Mouse (Mus musculus) spleen, adult 2 months (tissue): ENCODE results near the gene Garem2. TPM values are rescaled to one million over a fixed set of nuclear protein-coding genes. Genes with fewer than 3 reads are reported as not detected.

Source experiments
- DNase-seq, 2 experiments: peaks; one replicate each; pipeline versions ENCODE4 v3.0.0 to v3.0.0-alpha.2; 2012 to 2021; ENCODE audit warnings: low spot score in 2 of 2, low read depth in 1 of 2
- H3K27ac ChIP-seq: fragments of 200-500 bp; 2 replicates; pipeline ENCODE4 v1.5.1; 2012; ENCODE audit warnings: low read length, inconsistent platforms; ENCODE audit not compliant: insufficient read depth
- H3K27me3 ChIP-seq: fragments of 200-500 bp; 2 replicates; pipeline ENCODE4 v1.6.1; 2012; ENCODE audit warnings: mild to moderate bottlenecking, moderate library complexity, low read length, inconsistent platforms; ENCODE audit not compliant: control insufficient read depth, insufficient read depth
- H3K36me3 ChIP-seq: fragments of 200-500 bp; 2 replicates; pipeline ENCODE4 v1.6.1; 2012; ENCODE audit warnings: mild to moderate bottlenecking, low read length, inconsistent platforms; ENCODE audit not compliant: control insufficient read depth, insufficient read depth
- H3K4me1 ChIP-seq: fragments of 200-500 bp; 2 replicates; pipeline ENCODE4 v1.6.1; 2011; ENCODE audit warnings: inconsistent platforms; ENCODE audit not compliant: control insufficient read depth, insufficient read depth, insufficient read length
- H3K4me3 ChIP-seq: fragments of 200-500 bp; 2 replicates; pipeline ENCODE4 v1.5.1; 2011; ENCODE audit warnings: mild to moderate bottlenecking, inconsistent platforms; ENCODE audit not compliant: insufficient read depth, insufficient read length; ENCODE audit errors: extremely low read depth
- CTCF ChIP-seq: fragments of 200-500 bp; IDR thresholded peaks from 2 replicates; pipeline ENCODE4 v1.5.1; 2011; ENCODE audit warnings: mild to moderate bottlenecking, inconsistent platforms; ENCODE audit not compliant: insufficient read depth, insufficient read length, insufficient replicate concordance; ENCODE audit errors: extremely low read depth
- POLR2A ChIP-seq: fragments of 200-500 bp; IDR thresholded peaks from 2 replicates; pipeline ENCODE4 v1.6.1; 2011; ENCODE audit warnings: low read depth, low read length, inconsistent platforms
- WGBS: fragments of 180-500 bp; shearing (Covaris S2); methylation state at CpG from one replicate; pipeline ENCODE4 v1.1.7; 2018; 5-methylcytosine and 5-hydroxymethylcytosine counted together
- polyA plus RNA-seq: library from polyadenylated mRNA; depleted of rRNA; stranded (reverse); fragments of >200 nt; gene quantifications from 2 replicates; pipeline ENCODE4 v1.2.3, GENCODE M21; 2012

Garem2 gene
- polyA plus RNA-seq, 1 experiment: not detected

DNA sequence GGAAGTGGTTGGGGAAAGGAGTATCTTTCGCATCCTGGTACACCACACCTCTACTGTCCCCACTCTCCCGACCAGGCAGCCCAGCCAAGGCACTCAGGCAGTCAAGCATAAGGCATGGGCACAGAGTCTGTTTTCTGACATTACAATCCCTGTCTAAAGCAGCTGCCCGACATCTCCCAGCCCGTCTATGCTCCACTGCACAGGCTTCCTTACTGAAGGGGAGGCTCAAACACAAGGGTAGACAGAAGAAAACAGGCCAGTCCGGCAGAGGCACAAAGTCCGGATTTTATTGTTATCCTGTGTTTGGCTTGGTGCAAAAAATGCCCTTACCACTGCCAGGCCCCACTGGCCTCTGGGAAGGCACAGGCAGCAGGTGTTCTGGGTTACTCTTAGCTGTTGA lies 14.2 kb downstream of the Garem2 start:
- peaks cover 5% of the 10 kb centered on the region for H3K27me3 ChIP-seq
- no peak overlapping the region for H3K27ac ChIP-seq
- peaks cover 6% of the 10 kb centered on the region for H3K4me1 ChIP-seq
- no peak for DNase-seq
- H3K36me3 ChIP-seq: peaks cover 42% of the 10 kb centered on the region
- H3K4me3 ChIP-seq: no peak overlapping the region
- WGBS: 92% methylated on average over 6 of the region's 6 CpGs
- TF ChIP-seq CTCF: no peak
- TF ChIP-seq POLR2A: no peak

DNA sequence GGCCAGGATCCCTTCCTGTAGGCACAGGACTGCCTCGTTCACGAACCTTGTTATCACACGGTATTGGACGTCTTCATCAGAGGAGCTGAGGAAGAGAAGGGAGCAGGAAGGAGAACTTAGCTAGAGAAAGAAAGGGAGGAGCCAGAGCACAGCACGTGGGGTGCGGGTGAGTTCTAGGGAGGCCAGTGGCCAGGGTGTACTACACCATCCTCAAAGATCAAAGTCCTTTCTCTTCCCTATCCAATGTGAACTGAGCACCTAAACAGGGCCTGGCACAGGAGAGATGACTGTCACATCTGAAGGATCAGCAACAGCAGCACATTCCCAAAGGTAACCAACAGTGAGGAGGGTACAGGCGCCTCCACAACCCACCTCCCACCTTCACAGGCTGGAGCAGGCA lies 15.1 kb downstream of the Garem2 start:
- WGBS: 94% methylated on average over 7 of the region's 7 CpGs
- peaks cover 47% of the 10 kb centered on the region for H3K36me3 ChIP-seq
- no peak for DNase-seq
- no peak overlapping the region for H3K27ac ChIP-seq
- TF ChIP-seq CTCF (no peak), POLR2A (no peak)
- no peaks in the 10 kb centered on the region for H3K27me3 ChIP-seq
- H3K4me1 ChIP-seq: no peaks in the 10 kb centered on the region
- no peak overlapping the region for H3K4me3 ChIP-seq

DNA sequence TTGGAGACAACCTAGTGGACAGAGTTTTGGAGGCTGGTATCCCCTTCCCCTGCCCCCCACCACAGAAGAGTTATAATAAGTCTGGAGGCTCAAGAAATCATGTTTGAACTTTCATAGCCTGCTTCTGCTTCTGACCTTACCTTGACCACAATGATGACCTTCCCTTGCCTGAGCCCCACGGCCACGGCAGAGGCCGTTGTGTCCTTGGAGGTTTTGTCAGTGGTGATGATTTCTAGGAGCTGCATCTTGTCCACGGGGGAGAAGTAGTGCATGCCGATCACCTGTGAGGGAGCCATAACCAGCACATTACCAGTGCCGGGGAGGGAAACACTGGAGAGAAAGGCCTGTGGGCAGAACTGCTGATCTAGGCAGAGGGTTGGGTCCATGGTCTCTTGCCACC lies 17.5 kb downstream of the Garem2 start:
- H3K27me3 ChIP-seq: no peaks in the 10 kb centered on the region
- DNase-seq: no peak
- whole genome bisulfite sequencing: 94% methylated on average over 6 of the region's 6 CpGs
- peaks cover 50% of the 10 kb centered on the region for H3K36me3 ChIP-seq
- no peak overlapping the region for H3K4me3 ChIP-seq
- no peak overlapping the region for H3K27ac ChIP-seq
- H3K4me1 ChIP-seq: no peaks in the 10 kb centered on the region
- no peak for TF ChIP-seq CTCF

DNA sequence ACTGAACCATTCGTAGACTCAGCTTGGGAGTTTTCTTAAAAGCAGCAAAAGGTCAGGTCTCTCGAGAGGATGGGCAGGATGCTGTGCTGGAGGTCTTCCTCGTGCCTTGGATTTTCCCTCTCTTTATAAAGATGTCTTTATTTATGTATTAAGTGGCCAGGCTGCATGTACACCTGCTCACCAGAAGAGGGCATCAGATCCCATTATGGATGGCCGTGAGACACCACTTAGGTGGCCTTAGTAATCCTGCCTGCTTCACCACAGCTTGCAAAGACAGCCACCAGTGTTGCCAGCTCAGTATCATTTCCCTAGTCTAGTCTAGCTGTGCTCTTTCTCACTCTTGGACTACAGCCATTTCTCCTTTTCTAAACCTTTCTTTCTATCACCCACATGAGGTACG lies 20.6 kb downstream of the Garem2 start:
- peaks cover 52% of the 10 kb centered on the region for H3K36me3 ChIP-seq
- DNase-seq: peak in 1 of 2 experiments; percentile 12

DNA sequence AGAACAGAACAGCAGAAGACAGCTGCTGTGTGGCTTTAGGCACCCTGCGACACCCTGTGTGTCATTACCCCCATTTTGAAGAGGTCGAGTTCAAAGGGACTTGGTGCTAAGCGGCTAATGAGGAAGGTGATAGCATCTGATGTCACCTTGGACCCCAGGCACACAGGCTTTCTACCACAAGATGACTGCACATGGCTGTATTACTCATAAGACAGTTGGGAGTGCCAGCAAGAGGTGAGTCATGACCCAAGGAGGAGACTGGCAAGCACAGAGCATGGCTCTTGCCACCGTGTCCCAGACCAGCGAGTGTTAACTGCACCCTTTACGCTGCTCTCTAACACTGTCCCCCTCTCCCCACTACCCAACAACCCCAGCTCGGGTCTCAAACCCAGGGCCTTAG lies 21.8 kb downstream of the Garem2 start:
- Histone ChIP-seq H3K4me1 (no peaks in the 10 kb centered on the region), H3K27me3 (no peaks in the 10 kb centered on the region), H3K36me3 (peaks cover 44% of the 10 kb centered on the region), H3K4me3 (no peak overlapping the region), H3K27ac (no peak overlapping the region)
- TF ChIP-seq POLR2A (no peak), CTCF (no peak)
- WGBS: 92% methylated on average over 7 of the region's 7 CpGs
- DNase-seq: no peak

More for the DNA sequence above, 20.6 kb downstream of the Garem2 start:
- TF ChIP-seq POLR2A (no peak), CTCF (peak; percentile 48; the same call in 1 of the 2 replicates)
- H3K4me3 ChIP-seq: no peak overlapping the region
- H3K27ac ChIP-seq: no peak overlapping the region
- H3K27me3 ChIP-seq: no peaks in the 10 kb centered on the region
- WGBS: 59% methylated on average over 5 of the region's 5 CpGs
- H3K4me1 ChIP-seq: no peaks in the 10 kb centered on the region

DNA sequence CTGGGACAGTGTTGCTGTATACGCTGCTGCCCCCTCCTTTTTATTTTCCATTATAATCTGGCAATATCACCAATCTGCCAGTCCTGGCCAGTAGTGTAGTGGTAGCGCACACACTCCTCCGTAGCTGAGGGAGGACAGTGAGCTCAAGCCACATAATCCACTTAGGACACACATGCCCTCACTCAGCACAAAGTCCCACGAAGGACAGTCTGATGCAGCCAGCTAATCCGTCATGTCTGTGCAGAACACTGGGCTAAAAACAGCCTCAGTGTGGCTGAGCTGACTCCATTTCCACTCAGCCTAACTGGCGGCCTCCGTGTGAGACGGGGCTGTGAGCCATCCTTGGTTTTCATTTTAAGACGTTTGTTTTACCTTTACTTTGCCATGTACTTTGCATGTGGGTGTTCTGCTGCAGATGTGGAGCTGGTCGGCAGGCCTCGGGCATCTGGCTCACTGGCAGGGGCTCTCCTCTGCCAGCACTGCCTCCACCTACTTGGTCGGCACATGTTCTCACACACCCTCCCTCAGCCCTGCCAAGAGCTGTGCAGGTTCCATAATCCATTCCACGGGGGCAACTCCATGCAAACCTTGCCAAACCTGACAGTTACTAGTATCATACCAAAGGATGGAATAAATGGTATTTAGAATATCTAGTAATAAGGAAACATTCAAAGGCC lies 23.1 kb downstream of the Garem2 start:
- Histone ChIP-seq H3K4me3 (no peak overlapping the region), H3K36me3 (peaks cover 37% of the 10 kb centered on the region), H3K4me1 (no peaks in the 10 kb centered on the region), H3K27ac (no peak overlapping the region), H3K27me3 (no peaks in the 10 kb centered on the region)
- DNase-seq: no peak
- WGBS: 94% methylated on average over 13 of the region's 13 CpGs
- TF ChIP-seq CTCF (no peak), POLR2A (no peak)

DNA sequence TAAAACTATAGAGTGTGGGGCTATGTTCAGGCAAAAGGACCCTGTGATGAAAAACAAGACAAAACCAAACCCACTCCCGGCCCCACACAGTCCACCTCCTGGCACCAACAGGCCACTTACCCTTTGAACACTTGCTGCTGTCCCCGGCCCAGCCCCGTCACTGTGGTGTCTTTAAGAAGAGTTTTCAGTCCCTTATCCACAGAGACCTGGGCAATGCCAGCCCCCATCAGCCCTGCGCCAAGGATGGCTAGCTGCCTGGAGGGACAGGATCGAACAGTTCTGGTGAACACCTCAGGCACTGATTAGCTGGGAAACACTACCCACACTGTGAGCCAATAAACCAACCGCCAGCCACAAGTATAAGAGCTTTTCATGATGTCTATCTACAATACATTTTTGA lies 23.7 kb downstream of the Garem2 start:
- Histone ChIP-seq H3K27me3 (no peaks in the 10 kb centered on the region), H3K4me3 (no peak overlapping the region), H3K4me1 (no peaks in the 10 kb centered on the region), H3K27ac (no peak overlapping the region), H3K36me3 (peaks cover 37% of the 10 kb centered on the region)
- TF ChIP-seq POLR2A: no peak
- no peak for TF ChIP-seq CTCF
- 94% methylated on average over 6 of the region's 6 CpGs for WGBS
- DNase-seq: no peak
